Mouse (Mus musculus) kidney, postnatal 0 days (tissue): Measurements from ENCODE around the gene Scamp3. TPM values are rescaled to one million over a fixed set of nuclear protein-coding genes. Genes with fewer than 3 reads are reported as not detected.

Source experiments
- ATAC-seq: fragments of 200-750 bp; cut with Nextera tagmentation; replicated peaks from 2 replicates; pipeline ENCODE4 v1.8.0; 2017; ENCODE audit warnings: low read depth, moderate number of reproducible peaks, moderate TSS enrichment, moderate library complexity; ENCODE audit not compliant: low FRiP score
- DNase-seq: peaks from one replicate; pipeline ENCODE4 v3.0.0-alpha.2; 2016; ENCODE audit warnings: low spot score
- H3K27ac ChIP-seq: fragments of 300-500 bp; sonication (generic); 2 replicates; pipeline ENCODE4 v1.5.1; 2014; ENCODE audit warnings: mild to moderate bottlenecking
- H3K27me3 ChIP-seq: fragments of 300-500 bp; sonication (generic); 2 replicates; pipeline ENCODE4 v1.6.1; 2014; ENCODE audit warnings: low read length, mixed read lengths; ENCODE audit not compliant: insufficient read depth
- H3K36me3 ChIP-seq: fragments of 300-500 bp; sonication (generic); 2 replicates; pipeline ENCODE4 v1.6.1; 2014; ENCODE audit warnings: low read length, mixed read lengths; ENCODE audit not compliant: insufficient read depth
- H3K4me1 ChIP-seq: fragments of 300-500 bp; sonication (generic); replicated peaks from 2 replicates; pipeline ENCODE4 v1.6.1; 2014; ENCODE audit warnings: antibody characterized with exemption, low read length, mixed read lengths; ENCODE audit not compliant: insufficient read depth
- H3K4me2 ChIP-seq: fragments of 300-500 bp; sonication (generic); 2 replicates; pipeline ENCODE4 v1.6.1; 2014; ENCODE audit warnings: mild to moderate bottlenecking, low read length, moderate library complexity, mixed read lengths
- H3K4me3 ChIP-seq: fragments of 300-500 bp; sonication (generic); replicated peaks from 2 replicates; pipeline ENCODE4 v1.5.1; 2014; ENCODE audit warnings: low read depth, low read length
- H3K9ac ChIP-seq: fragments of 300-500 bp; sonication (generic); 2 replicates; pipeline ENCODE4 v1.6.1; 2014; ENCODE audit warnings: low read depth, low read length
- H3K9me3 ChIP-seq: fragments of 300-500 bp; sonication (generic); replicated peaks from 2 replicates; pipeline ENCODE4 v1.6.1; 2016; ENCODE audit warnings: low read length, inconsistent platforms, mixed read lengths
- CTCF ChIP-seq: IDR thresholded peaks from 2 replicates; pipeline ENCODE4 v1.5.1; 2016; ENCODE audit warnings: antibody characterized with exemption, low read depth, mild to moderate bottlenecking, moderate library complexity
- WGBS: fragments of 180-500 bp; shearing (Covaris S2); extraction: QIAGEN DNeasy Blood & Tissue Kit; methylation state at CpG from one replicate; pipeline ENCODE4 v1.1.7; 2014; 5-methylcytosine and 5-hydroxymethylcytosine counted together
- polyA plus RNA-seq: library from polyadenylated mRNA; unstranded; fragments of >200 nt; fragmentation: Nextera tagmentation; extraction: Ambion mirVana; gene quantifications from 2 replicates; pipeline ENCODE4 v1.2.1, GENCODE M21; 2015

Scamp3 gene
- polyA plus RNA-seq, 1 experiment from 2014 or later = 107 TPM

DNA sequence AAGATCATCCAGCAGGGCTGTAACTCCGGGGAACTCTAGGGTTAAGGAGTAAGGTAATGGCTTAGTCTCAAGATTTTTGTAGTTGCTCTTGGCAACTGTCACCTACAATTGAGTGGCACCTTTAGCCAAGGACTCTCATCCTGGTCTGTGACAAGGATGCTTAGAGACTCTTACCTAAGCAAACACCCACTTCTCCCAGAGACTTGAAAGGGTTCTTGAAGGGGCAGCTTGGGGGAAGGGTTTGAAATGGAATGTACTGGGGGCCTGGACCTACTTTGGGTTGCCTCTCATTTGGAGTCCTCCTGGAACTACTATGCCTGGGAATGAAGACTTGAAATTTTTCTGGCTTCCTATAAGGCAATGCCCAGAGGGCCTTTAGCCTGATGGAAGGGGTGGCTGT, 41.0 kb downstream of the Scamp3 start:
- Histone ChIP-seq H3K9ac (no peak overlapping the region), H3K4me1 (peaks cover 7% of the 10 kb centered on the region), H3K4me3 (no peak overlapping the region), H3K9me3 (no peaks in the 10 kb centered on the region), H3K36me3 (no peaks in the 10 kb centered on the region), H3K27ac (no peak overlapping the region), H3K4me2 (no peak overlapping the region), H3K27me3 (no peaks in the 10 kb centered on the region)
- TF ChIP-seq CTCF = no peak
- ATAC-seq (no peak), DNase-seq (no peak)
- 68% methylated on average over 1 of the region's 1 CpGs for WGBS

DNA sequence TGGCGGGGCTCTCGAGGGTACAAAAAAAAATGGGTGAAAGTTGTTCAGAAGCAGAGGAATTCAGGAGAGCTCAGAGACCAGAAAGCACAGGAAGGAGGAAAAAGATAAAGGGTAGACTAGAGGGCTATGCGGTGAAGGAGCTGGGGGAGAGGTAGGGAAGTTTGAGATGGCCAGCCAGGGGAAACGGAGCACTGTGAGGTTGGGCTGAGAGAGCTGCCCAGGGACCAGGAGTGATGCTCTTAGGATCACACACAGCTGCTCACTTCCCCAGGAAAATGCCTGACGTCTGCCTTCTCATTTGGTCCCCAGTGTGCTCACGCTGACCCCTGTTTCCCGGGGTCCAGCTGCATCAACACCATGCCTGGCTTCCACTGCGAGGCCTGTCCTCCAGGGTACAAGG, 42.3 kb downstream of the Scamp3 start:
- H3K9me3 ChIP-seq = no peaks in the 10 kb centered on the region
- no peaks in the 10 kb centered on the region for H3K27me3 ChIP-seq
- WGBS = 25% methylated on average over 8 of the region's 8 CpGs
- no peak for DNase-seq
- no peaks in the 10 kb centered on the region for H3K36me3 ChIP-seq
- peaks cover 6% of the 10 kb centered on the region for H3K4me1 ChIP-seq
- TF ChIP-seq CTCF = no peak
- no peak overlapping the region for H3K4me3 ChIP-seq
- no peak for ATAC-seq
- no peak overlapping the region for H3K9ac ChIP-seq
- H3K4me2 ChIP-seq = no peak overlapping the region
- H3K27ac ChIP-seq = no peak overlapping the region

DNA sequence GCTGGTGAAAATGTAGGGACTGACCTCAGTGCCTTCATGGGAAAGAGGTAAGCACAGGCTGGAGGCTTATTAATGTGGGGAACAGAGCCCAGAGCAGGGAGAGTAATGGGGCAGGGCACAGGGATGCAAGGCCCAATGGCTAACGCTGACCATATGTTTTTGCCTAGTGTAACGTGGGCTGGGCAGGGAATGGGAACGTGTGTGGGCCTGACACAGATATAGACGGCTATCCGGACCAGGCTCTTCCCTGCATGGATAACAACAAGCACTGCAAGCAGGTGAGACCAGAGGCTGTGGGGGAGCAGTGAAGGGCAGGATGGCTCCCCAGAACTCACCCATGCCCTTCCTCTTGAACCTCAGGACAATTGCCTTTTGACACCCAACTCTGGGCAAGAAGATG, 43.9 kb downstream of the Scamp3 start:
- no peaks in the 10 kb centered on the region for H3K27me3 ChIP-seq
- DNase-seq = no peak
- H3K36me3 ChIP-seq = no peaks in the 10 kb centered on the region
- no peak overlapping the region for H3K27ac ChIP-seq
- peaks cover 3% of the 10 kb centered on the region; the same call in 1 of the 2 replicates for H3K4me1 ChIP-seq
- no peak overlapping the region for H3K4me2 ChIP-seq
- no peak overlapping the region for H3K9ac ChIP-seq
- no peak overlapping the region for H3K4me3 ChIP-seq
- H3K9me3 ChIP-seq = no peaks in the 10 kb centered on the region
- no peak for TF ChIP-seq CTCF
- WGBS = 84% methylated on average over 5 of the region's 5 CpGs
- no peak for ATAC-seq

DNA sequence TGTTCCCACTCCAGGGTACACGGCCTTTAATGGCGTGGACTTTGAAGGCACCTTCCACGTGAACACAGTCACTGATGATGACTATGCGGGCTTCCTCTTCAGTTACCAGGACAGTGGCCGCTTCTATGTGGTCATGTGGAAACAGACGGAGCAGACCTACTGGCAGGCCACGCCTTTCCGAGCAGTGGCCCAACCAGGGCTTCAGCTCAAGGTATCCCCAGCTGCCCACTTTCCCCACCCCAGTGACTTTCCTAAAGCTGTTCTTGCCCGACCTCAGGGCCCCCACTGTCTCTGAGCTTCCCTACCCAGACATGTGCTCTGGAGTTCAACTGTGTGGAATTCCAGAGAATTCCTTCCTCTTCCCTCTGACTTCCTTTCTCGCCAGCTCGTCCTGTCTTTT, 47.5 kb downstream of the Scamp3 start:
- Histone ChIP-seq H3K9ac (no peak overlapping the region), H3K27me3 (no peaks in the 10 kb centered on the region), H3K36me3 (no peaks in the 10 kb centered on the region), H3K4me2 (no peak overlapping the region), H3K27ac (no peak overlapping the region), H3K4me3 (no peak overlapping the region), H3K9me3 (no peaks in the 10 kb centered on the region), H3K4me1 (peaks cover 24% of the 10 kb centered on the region)
- 80% methylated on average over 11 of the region's 11 CpGs for WGBS
- ATAC-seq (no peak), DNase-seq (no peak)
- TF ChIP-seq CTCF = no peak

DNA sequence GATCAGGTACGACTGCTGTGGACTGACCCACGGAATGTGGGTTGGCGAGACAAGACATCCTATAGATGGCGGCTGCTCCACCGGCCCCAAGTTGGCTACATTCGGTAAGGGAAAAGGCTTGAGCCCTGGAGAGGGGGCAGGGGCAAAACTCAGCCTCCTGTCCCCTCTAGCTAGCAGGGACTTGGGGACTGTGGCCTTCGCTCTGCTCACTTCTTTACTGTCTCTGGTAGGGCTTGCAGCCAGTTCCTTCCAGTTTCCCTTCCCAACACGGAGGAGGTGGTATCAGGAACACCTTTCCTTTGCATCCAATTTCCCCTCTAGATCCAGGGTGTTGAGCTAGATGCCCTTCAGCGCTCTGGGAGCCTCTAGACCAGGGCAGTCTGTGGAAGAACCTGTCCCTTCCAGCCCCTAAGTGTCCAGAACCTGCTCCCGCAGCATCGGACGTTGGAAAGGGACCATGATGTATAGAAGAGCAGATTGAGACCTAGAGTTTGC, 48.1 kb downstream of the Scamp3 start:
- H3K4me2 ChIP-seq = no peak overlapping the region
- no peak overlapping the region for H3K4me3 ChIP-seq

DNA sequence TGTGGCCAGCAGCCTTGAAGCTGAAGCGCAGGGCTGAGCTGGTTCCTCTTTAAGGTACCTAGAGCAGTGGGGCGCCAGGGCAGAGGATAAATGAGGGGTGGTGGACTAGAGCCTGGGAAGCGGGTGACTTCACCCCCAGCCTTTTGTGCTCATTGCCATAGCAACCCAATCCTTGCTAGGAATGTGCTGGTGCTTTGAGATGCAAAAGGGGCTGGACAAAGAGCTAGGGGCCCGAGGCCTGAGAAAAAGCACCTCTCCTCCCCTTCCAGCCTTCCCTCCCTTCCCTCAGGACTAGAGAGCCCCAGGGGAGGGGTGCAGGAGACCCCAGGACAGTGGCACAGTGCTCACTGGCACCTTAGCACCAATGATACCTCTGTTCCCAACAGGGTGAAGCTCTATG, 48.6 kb downstream of the Scamp3 start:
- no peak overlapping the region for H3K9ac ChIP-seq
- DNase-seq = no peak

More for the DNA sequence above, 48.1 kb downstream of the Scamp3 start:
- TF ChIP-seq CTCF = no peak
- ATAC-seq (no peak), DNase-seq (no peak)
- 69% methylated on average over 12 of the region's 12 CpGs for WGBS
- no peak overlapping the region for H3K27ac ChIP-seq
- H3K36me3 ChIP-seq = no peaks in the 10 kb centered on the region
- H3K4me1 ChIP-seq = peaks cover 24% of the 10 kb centered on the region
- no peaks in the 10 kb centered on the region for H3K9me3 ChIP-seq
- no peak overlapping the region for H3K9ac ChIP-seq
- no peaks in the 10 kb centered on the region for H3K27me3 ChIP-seq

DNA sequence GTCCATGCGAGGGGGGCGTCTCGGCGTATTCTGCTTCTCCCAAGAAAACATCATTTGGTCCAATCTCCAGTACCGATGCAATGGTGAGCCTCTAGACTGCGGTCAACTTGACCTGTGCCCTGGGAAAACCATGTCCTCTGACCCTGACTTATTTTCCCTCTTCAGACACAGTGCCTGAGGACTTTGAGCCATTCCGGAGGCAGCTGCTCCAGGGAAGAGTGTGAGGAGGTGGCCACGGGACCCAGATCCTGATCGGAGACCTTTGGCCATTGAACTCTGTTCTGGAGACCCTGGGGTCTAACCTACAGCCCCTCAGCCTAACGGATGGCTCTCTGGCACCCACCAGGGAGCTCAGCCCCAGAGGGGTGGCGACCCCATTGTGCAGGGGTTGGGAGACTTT, 49.1 kb downstream of the Scamp3 start:
- Histone ChIP-seq H3K9ac (no peak overlapping the region), H3K9me3 (no peaks in the 10 kb centered on the region), H3K4me2 (peak overlapping the region; percentile 69; the same call in 1 of the 2 replicates), H3K4me1 (peaks cover 24% of the 10 kb centered on the region), H3K36me3 (no peaks in the 10 kb centered on the region), H3K27me3 (no peaks in the 10 kb centered on the region), H3K4me3 (no peak overlapping the region), H3K27ac (no peak overlapping the region)
- ATAC-seq (no peak), DNase-seq (no peak)
- TF ChIP-seq CTCF = no peak
- 44% methylated on average over 11 of the region's 11 CpGs for WGBS

More for the DNA sequence above, 48.6 kb downstream of the Scamp3 start:
- Histone ChIP-seq H3K27me3 (no peaks in the 10 kb centered on the region), H3K9me3 (no peaks in the 10 kb centered on the region), H3K36me3 (no peaks in the 10 kb centered on the region), H3K4me2 (no peak overlapping the region), H3K4me3 (no peak overlapping the region), H3K4me1 (peaks cover 24% of the 10 kb centered on the region), H3K27ac (no peak overlapping the region)
- 57% methylated on average over 4 of the region's 4 CpGs for WGBS
- ATAC-seq = no peak
- no peak for TF ChIP-seq CTCF
